Mouse (Mus musculus) ES-Bruce4 (cell line): Measurements from ENCODE around the gene Kcnma1.

ENCODE experiments used
- CTCF ChIP-seq: IDR thresholded peaks from one replicate; pipeline ENCODE4 v1.8.1; 2011; ENCODE audit warnings: low read depth, low read length
- POLR2A ChIP-seq: IDR thresholded peaks from one replicate; pipeline ENCODE4 v1.8.1; 2011; ENCODE audit warnings: low read length; ENCODE audit not compliant: insufficient read depth

- TF ChIP-seq CTCF (no peak), POLR2A (no peak)
Observed at GRCm38 (mm10) chr14:23517374-23517773, 496.9 kb downstream of the Kcnma1 start.
